In the genomic region with DNA sequence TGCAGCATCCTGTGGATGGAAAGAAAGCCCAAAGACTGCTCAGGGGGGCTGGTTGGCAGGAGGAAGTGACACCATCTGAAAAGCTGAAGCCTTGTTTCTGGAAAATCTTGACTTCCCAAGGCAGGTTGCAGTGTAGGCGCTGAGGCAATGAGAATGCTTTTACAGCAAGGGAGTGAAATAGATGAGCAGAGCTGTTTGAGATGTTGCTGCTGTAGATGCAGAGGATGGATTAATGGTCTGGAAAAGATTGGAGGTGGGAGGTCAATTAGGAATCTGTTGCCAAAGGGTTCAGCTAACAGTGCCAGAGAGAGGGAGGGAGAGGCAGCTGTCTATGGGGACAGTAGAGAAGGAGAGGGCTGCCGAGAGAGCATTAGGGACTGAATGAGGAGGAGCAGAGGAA, we compare ENCODE assay signal across 21 mouse cellular contexts. TPM values are rescaled to one million over a fixed set of nuclear protein-coding genes. Genes with fewer than 3 reads are reported as not detected.
DNase-seq lines count a peak whose midpoint lies in the region; ATAC-seq and TF ChIP-seq lines count a peak whose summit lies in the region.
"Had no signal": no experiment of that assay in that cellular context is flagged by ENCODE, and none has a peak within 500 bp of the region (broad histone marks: within the 10 kb centered on the region; RNA-seq: fewer than 3 reads in every experiment).

No protein-coding gene starts in this region.

- WGBS in heart, embryonic 12.5 days = 58% methylated on average over 2 of the region's 2 CpGs
- 46% methylated on average over 2 of the region's 2 CpGs for WGBS in hindbrain, embryonic 13.5 days
- 21% methylated on average over 2 of the region's 2 CpGs for WGBS in neural tube, embryonic 14.5 days
- WGBS in forebrain, postnatal 0 days = 53% methylated on average over 2 of the region's 2 CpGs

- no peaks in the 10 kb centered on the region for H3K9me3 ChIP-seq in heart, embryonic 12.5 days (replicated peaks)
- H3K9me3 ChIP-seq in hindbrain, embryonic 13.5 days = no peaks in the 10 kb centered on the region
- H3K9me3 ChIP-seq in neural tube, embryonic 14.5 days (ENCODE audit: control insufficient read depth, low read length) = no peaks in the 10 kb centered on the region
- no peaks in the 10 kb centered on the region for H3K9me3 ChIP-seq in forebrain, postnatal 0 days (ENCODE audit: low read length)
- H3K9me3 ChIP-seq: embryonic facial prominence, embryonic 15.5 days; stomach, embryonic 15.5 days had no signal

- H3K36me3 ChIP-seq in heart, embryonic 12.5 days = no peaks in the 10 kb centered on the region
- H3K36me3 ChIP-seq in hindbrain, embryonic 13.5 days = no peaks in the 10 kb centered on the region
- no peaks in the 10 kb centered on the region for H3K36me3 ChIP-seq in neural tube, embryonic 14.5 days (ENCODE audit: control insufficient read depth, insufficient read depth, low read length)
- no peaks in the 10 kb centered on the region for H3K36me3 ChIP-seq in forebrain, postnatal 0 days (ENCODE audit: insufficient read depth)
- H3K36me3 ChIP-seq: embryonic facial prominence, embryonic 15.5 days; stomach, embryonic 15.5 days had no signal

- H3K4me3 ChIP-seq in heart, embryonic 12.5 days = no peak overlapping the region
- no peak overlapping the region for H3K4me3 ChIP-seq in hindbrain, embryonic 13.5 days
- H3K4me3 ChIP-seq in neural tube, embryonic 14.5 days (ENCODE audit: low read depth, low read length) = no peak overlapping the region
- no peak overlapping the region for H3K4me3 ChIP-seq in forebrain, postnatal 0 days (ENCODE audit: low read depth, low read length)
- H3K4me3 ChIP-seq: embryonic facial prominence, embryonic 15.5 days; stomach, embryonic 15.5 days had no signal

- no peak overlapping the region for H3K27ac ChIP-seq in heart, embryonic 12.5 days (ENCODE audit: poor library complexity, severe bottlenecking)
- H3K27ac ChIP-seq in hindbrain, embryonic 13.5 days = no peak overlapping the region
- H3K27ac ChIP-seq in neural tube, embryonic 14.5 days (ENCODE audit: low read depth, low read length) = no peak overlapping the region
- no peak overlapping the region for H3K27ac ChIP-seq in forebrain, postnatal 0 days (ENCODE audit: low read depth, low read length)
- H3K27ac ChIP-seq: embryonic facial prominence, embryonic 15.5 days; liver, embryonic 14.5 days; stomach, embryonic 15.5 days had no signal

- ATAC-seq in heart, embryonic 12.5 days (ENCODE audit: insufficient number of reproducible peaks, low FRiP score) = no peak
- ATAC-seq in hindbrain, embryonic 13.5 days (ENCODE audit: low FRiP score) = peak; percentile 62; the same call in 1 of the 2 replicates
- ATAC-seq in neural tube, embryonic 14.5 days (ENCODE audit: low read depth) = peak; percentile 78
- ATAC-seq in erythroblast, adult 5-6 weeks (replicated peaks; ENCODE audit: low FRiP score, poor library complexity, severe bottlenecking) = no peak
- ATAC-seq in forebrain, postnatal 0 days = no peak
- ATAC-seq: intestine, embryonic 16.5 days; midbrain, embryonic 16.5 days had no signal

- H3K27me3 ChIP-seq in heart, embryonic 12.5 days (replicated peaks) = peaks cover 7% of the 10 kb centered on the region; the same call in 1 of the 2 replicates
- H3K27me3 ChIP-seq in hindbrain, embryonic 13.5 days = no peaks in the 10 kb centered on the region
- no peaks in the 10 kb centered on the region for H3K27me3 ChIP-seq in neural tube, embryonic 14.5 days (ENCODE audit: control insufficient read depth, insufficient read depth, low read length)
- no peaks in the 10 kb centered on the region for H3K27me3 ChIP-seq in forebrain, postnatal 0 days (ENCODE audit: insufficient read depth, low read length)
- H3K27me3 ChIP-seq: embryonic facial prominence, embryonic 15.5 days; stomach, embryonic 15.5 days had no signal

- no peak for TF ChIP-seq CTCF in forebrain, postnatal 0 days (IDR thresholded peaks at IDR 0.05; ENCODE audit: low read depth)

- peak; percentile 53 for DNase-seq in heart, adult 11 months
- peak; percentile 6 for DNase-seq in left cerebral cortex, postnatal 4 days
- DNase-seq in left cerebral cortex, adult 11 months (ENCODE audit: low spot score) = no peak
- no peak for DNase-seq in forebrain, postnatal 0 days
- DNase-seq: adrenal gland, postnatal 14 days; cerebellum, adult 2 months; embryo, embryonic 11 days; layer of hippocampus, postnatal 36 days; right cerebral cortex, postnatal 14 days had no signal

- H3K4me1 ChIP-seq in heart, embryonic 12.5 days (replicated peaks) = peaks cover 10% of the 10 kb centered on the region
- H3K4me1 ChIP-seq in hindbrain, embryonic 13.5 days (replicated peaks) = peaks cover 15% of the 10 kb centered on the region
- 0 out of 2 replicates have a peak, but pooled peaks cover 5% of the 10 kb centered on the region for H3K4me1 ChIP-seq in neural tube, embryonic 14.5 days (ENCODE audit: control insufficient read depth, insufficient read depth, low read length)
- H3K4me1 ChIP-seq in forebrain, postnatal 0 days (ENCODE audit: insufficient read depth) = no peaks in the 10 kb centered on the region
- H3K4me1 ChIP-seq: embryonic facial prominence, embryonic 15.5 days; stomach, embryonic 15.5 days had no signal

- no peak overlapping the region for H3K9ac ChIP-seq in heart, embryonic 12.5 days
- H3K9ac ChIP-seq in hindbrain, embryonic 13.5 days = no peak overlapping the region
- no peak overlapping the region for H3K9ac ChIP-seq in neural tube, embryonic 14.5 days (replicated peaks; ENCODE audit: low read depth, low read length)
- H3K9ac ChIP-seq in forebrain, postnatal 0 days = no peak overlapping the region
- H3K9ac ChIP-seq: embryonic facial prominence, embryonic 15.5 days; liver, embryonic 14.5 days; stomach, embryonic 15.5 days had no signal

- intact Hi-C loops in left cerebral cortex, postnatal 4 days (cut with DNase I) = no loop called here

- H3K4me2 ChIP-seq in heart, embryonic 12.5 days = no peak overlapping the region
- H3K4me2 ChIP-seq in hindbrain, embryonic 13.5 days = no peak overlapping the region
- H3K4me2 ChIP-seq in neural tube, embryonic 14.5 days (ENCODE audit: low read depth, low read length) = no peak overlapping the region
- no peak overlapping the region for H3K4me2 ChIP-seq in forebrain, postnatal 0 days (ENCODE audit: low read depth)
- H3K4me2 ChIP-seq: embryonic facial prominence, embryonic 15.5 days; heart, embryonic 11.5 days; stomach, embryonic 15.5 days had no signal

RNA-seq across cellular contexts. Expression of gene Erich3, which starts 37.1 kb away (rescaled TPM):
- polyA plus RNA-seq in heart, embryonic 12.5 days (2016; fragmentation: Nextera tagmentation; extraction: Ambion mirVana) = 0.22 and 0.24 TPM in 2 replicates
- total RNA-seq in left cerebral cortex, postnatal 4 days (2021) = 1 to 10 TPM; 3.4 to 5.0 TPM
- polyA plus RNA-seq in hindbrain, embryonic 13.5 days (2015; fragmentation: Nextera tagmentation; extraction: Ambion mirVana) = 1.6 and 1.9 TPM in 2 replicates
- 2.0 and 2.8 TPM in 2 replicates for polyA plus RNA-seq in neural tube, embryonic 14.5 days (2014; fragmentation: Nextera tagmentation; extraction: Ambion mirVana)
- not detected in 2 replicates for total RNA-seq in erythroblast, adult 5-6 weeks (2015; ENCODE audit: low replicate concordance)
- total RNA-seq in erythroblast, adult 5-6 weeks (2017; ENCODE audit: low replicate concordance) = not detected in 2 replicates
- 3.4 and 3.5 TPM in 2 replicates for total RNA-seq in forebrain, postnatal 0 days (2014; rRNA removed)
- polyA plus RNA-seq in forebrain, postnatal 0 days (2015; fragmentation: Nextera tagmentation; extraction: Ambion mirVana) = 1.9 and 2.7 TPM in 2 replicates
- total RNA-seq: megakaryocyte progenitor cell, adult 5-6 weeks; neutrophil, adult 5-6 weeks had no signal
- polyA plus RNA-seq: intestine, embryonic 16.5 days had no signal

Comparison
In these comparisons a context has a peak if more than half of its experiments do, and no peak if none do; other contexts are left out.
1. DNase-seq: peak in heart, adult 11 months (single experiment) and left cerebral cortex, postnatal 4 days (single experiment); none in left cerebral cortex, adult 11 months (single experiment) and forebrain, postnatal 0 days (single experiment).
2. ATAC-seq: peak in hindbrain, embryonic 13.5 days (single experiment) and neural tube, embryonic 14.5 days (single experiment); none in heart, embryonic 12.5 days (single experiment), erythroblast, adult 5-6 weeks (single experiment) and forebrain, postnatal 0 days (single experiment).